Mouse (Mus musculus) midbrain, embryonic 14.5 days (tissue): Measurements from ENCODE around the gene Cers5. TPM values are rescaled to one million over a fixed set of nuclear protein-coding genes. Genes with fewer than 3 reads are reported as not detected.

Experiments
- ATAC-seq: fragments of 200-750 bp; cut with Nextera tagmentation; 2 replicates; pipeline ENCODE4 v1.8.0; 2017; ENCODE audit warnings: moderate number of reproducible peaks, moderate library complexity; ENCODE audit not compliant: low FRiP score, low TSS enrichment
- DNase-seq: peaks from one replicate; pipeline ENCODE4 v3.0.0-alpha.2; 2015
- H3K27ac ChIP-seq: fragments of 300-500 bp; sonication (generic); replicated peaks from 2 replicates; pipeline ENCODE4 v1.5.1; 2014; ENCODE audit warnings: mild to moderate bottlenecking, low read depth, low read length, moderate library complexity
- H3K27me3 ChIP-seq: fragments of 300-500 bp; sonication (generic); 2 replicates; pipeline ENCODE4 v1.6.1; 2014; ENCODE audit warnings: low read length, control low read depth, mixed read lengths; ENCODE audit not compliant: control insufficient read depth, insufficient read depth
- H3K36me3 ChIP-seq: fragments of 300-500 bp; sonication (generic); 2 replicates; pipeline ENCODE4 v1.6.1; 2014; ENCODE audit warnings: low read length, control low read depth; ENCODE audit not compliant: control insufficient read depth, insufficient read depth
- H3K4me1 ChIP-seq: fragments of 300-500 bp; sonication (generic); 2 replicates; pipeline ENCODE4 v1.6.1; 2014; ENCODE audit warnings: mild to moderate bottlenecking, antibody characterized with exemption, low read length, control low read depth; ENCODE audit not compliant: control insufficient read depth, insufficient read depth
- H3K4me2 ChIP-seq: fragments of 300-500 bp; sonication (generic); 2 replicates; pipeline ENCODE4 v1.6.1; 2014; ENCODE audit warnings: mild to moderate bottlenecking, low read length, moderate library complexity
- H3K4me3 ChIP-seq: fragments of 300-500 bp; sonication (generic); replicated peaks from 2 replicates; pipeline ENCODE4 v1.5.1; 2014; ENCODE audit warnings: low read depth, low read length
- H3K9ac ChIP-seq: fragments of 300-500 bp; sonication (generic); replicated peaks from 2 replicates; pipeline ENCODE4 v1.6.1; 2014; ENCODE audit warnings: mild to moderate bottlenecking, low read length, moderate library complexity
- H3K9me3 ChIP-seq: fragments of 300-500 bp; sonication (generic); 2 replicates; pipeline ENCODE4 v1.6.1; 2016; ENCODE audit warnings: low read length, control low read depth, mixed read lengths; ENCODE audit not compliant: control insufficient read depth
- WGBS: fragments of 180-500 bp; shearing (Covaris S2); extraction: QIAGEN DNeasy Blood & Tissue Kit; methylation state at CpG from one replicate; pipeline ENCODE4 v1.1.7; 2014; 5-methylcytosine and 5-hydroxymethylcytosine counted together
- polyA plus RNA-seq: library from polyadenylated mRNA; unstranded; fragments of >200 nt; fragmentation: Nextera tagmentation; extraction: Ambion mirVana; gene quantifications from 2 replicates; pipeline ENCODE4 v1.2.1, GENCODE M21; 2014

Gene Cers5
- polyA plus RNA-seq, 1 experiment from 2014 or later: 70.9 TPM

- ATAC-seq (peak; percentile 80), DNase-seq (peak; percentile 87)
- peak overlapping the region; percentile 92 for H3K27ac ChIP-seq
- H3K4me2 ChIP-seq: peak overlapping the region; percentile 75
- no peaks in the 10 kb centered on the region for H3K36me3 ChIP-seq
- peak overlapping the region; percentile 80 for H3K4me3 ChIP-seq
- peak overlapping the region; percentile 91 for H3K9ac ChIP-seq
- H3K4me1 ChIP-seq: peaks cover 11% of the 10 kb centered on the region; the same call in 1 of the 2 replicates
- WGBS: 0% methylated on average over 41 of the region's 41 CpGs
- H3K9me3 ChIP-seq: no peaks in the 10 kb centered on the region
- no peaks in the 10 kb centered on the region for H3K27me3 ChIP-seq
Observed at GRCm38 (mm10) chr15:99772277-99772880, 306 bp downstream of the Cers5 start.

DNA sequence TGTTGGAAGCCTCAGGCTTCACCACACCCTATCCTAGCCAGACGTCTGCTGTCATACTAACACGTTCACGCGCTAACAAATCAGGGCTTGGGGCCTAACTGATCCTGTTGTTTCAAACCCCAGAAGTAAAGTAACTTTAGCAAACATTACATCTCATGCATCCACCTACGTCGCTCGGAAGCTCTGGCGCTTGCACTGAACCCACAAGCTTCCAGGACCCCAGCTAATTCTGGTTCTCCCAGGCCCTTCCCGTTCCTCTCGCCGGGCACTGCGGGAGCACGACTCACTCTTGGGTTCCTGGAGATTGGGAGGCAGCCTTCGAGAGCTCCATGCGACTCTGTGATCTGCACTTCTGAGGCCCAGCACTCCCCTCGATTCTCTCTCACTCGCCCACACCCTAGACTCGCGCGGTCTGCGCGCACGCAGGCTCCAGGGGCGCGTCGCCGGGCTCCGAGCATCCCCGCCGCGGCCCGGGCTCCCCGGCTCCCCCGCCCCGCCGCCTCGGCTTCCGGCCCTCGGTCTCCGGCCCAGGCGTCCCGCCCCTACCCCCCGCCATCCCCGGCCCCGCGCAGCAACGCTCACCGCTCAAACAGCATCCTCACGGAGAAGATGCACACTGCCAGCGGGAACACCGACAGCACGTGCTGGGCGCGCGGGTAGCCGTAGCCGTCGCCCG lies 946 bp downstream of the Cers5 start:
- DNase-seq (peak; percentile 72), ATAC-seq (peak; percentile 79; the same call in 1 of the 2 replicates)
- WGBS: under 1% methylated on average over 58 of the region's 59 CpGs
- no peaks in the 10 kb centered on the region for H3K36me3 ChIP-seq
- H3K27me3 ChIP-seq: no peaks in the 10 kb centered on the region
- H3K4me2 ChIP-seq: peak overlapping the region; percentile 75
- peaks cover 11% of the 10 kb centered on the region; the same call in 1 of the 2 replicates for H3K4me1 ChIP-seq
- peak overlapping the region; percentile 91 for H3K9ac ChIP-seq
- H3K9me3 ChIP-seq: no peaks in the 10 kb centered on the region
- peak overlapping the region; percentile 80 for H3K4me3 ChIP-seq
- peak overlapping the region; percentile 92 for H3K27ac ChIP-seq

DNA sequence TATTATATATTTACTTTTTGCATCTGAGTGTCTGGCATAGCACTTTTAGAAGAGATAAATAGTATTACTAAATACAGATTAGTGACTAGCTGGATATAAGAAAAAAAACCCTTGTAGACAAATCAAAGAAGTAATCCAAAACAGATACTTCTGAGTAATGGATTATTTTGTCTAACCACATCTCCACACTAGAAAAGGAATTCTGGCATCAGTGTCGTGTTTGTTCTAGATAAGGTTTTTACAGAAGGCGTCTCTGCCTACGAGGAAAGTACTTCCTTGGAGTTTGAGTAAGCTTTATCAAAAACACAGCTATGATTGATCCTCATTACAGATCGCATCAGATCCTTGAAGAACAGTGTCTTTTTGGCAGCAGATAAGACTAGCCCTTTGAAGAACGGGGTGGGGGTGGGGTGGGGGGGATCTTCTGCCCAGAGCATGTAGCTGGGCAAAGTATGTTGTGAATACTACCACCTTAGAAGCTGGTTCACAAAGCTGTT lies 1.6 kb downstream of the Cers5 start:
- Histone ChIP-seq H3K9ac (peak overlapping the region; percentile 91), H3K4me1 (peaks cover 11% of the 10 kb centered on the region; the same call in 1 of the 2 replicates), H3K4me3 (peak overlapping the region; percentile 80), H3K4me2 (peak overlapping the region; percentile 75), H3K27me3 (no peaks in the 10 kb centered on the region), H3K27ac (peak overlapping the region; percentile 92; the same call in 1 of the 2 replicates), H3K9me3 (no peaks in the 10 kb centered on the region), H3K36me3 (no peaks in the 10 kb centered on the region)
- DNase-seq (no peak), ATAC-seq (no peak)
- 33% methylated on average over 5 of the region's 5 CpGs for WGBS

GRCm38 (mm10) chr15:99768761-99769160 lies 3.9 kb downstream of the Cers5 start:
- H3K4me1 ChIP-seq: peaks cover 11% of the 10 kb centered on the region; the same call in 1 of the 2 replicates
- ATAC-seq: no peak
- H3K27me3 ChIP-seq: no peaks in the 10 kb centered on the region
- DNase-seq: no peak
- no peak overlapping the region for H3K9ac ChIP-seq
- no peaks in the 10 kb centered on the region for H3K9me3 ChIP-seq
- no peak overlapping the region for H3K4me2 ChIP-seq
- H3K27ac ChIP-seq: no peak overlapping the region
- H3K36me3 ChIP-seq: no peaks in the 10 kb centered on the region
- 93% methylated on average over 1 of the region's 1 CpGs for WGBS
- H3K4me3 ChIP-seq: no peak overlapping the region

- WGBS: 95% methylated on average over 4 of the region's 4 CpGs
- ATAC-seq (no peak), DNase-seq (no peak)
- H3K4me3 ChIP-seq: no peak overlapping the region
- no peaks in the 10 kb centered on the region for H3K9me3 ChIP-seq
- no peak overlapping the region for H3K9ac ChIP-seq
- no peaks in the 10 kb centered on the region for H3K27me3 ChIP-seq
- H3K4me1 ChIP-seq: peaks cover 11% of the 10 kb centered on the region; the same call in 1 of the 2 replicates
- no peak overlapping the region for H3K4me2 ChIP-seq
- H3K27ac ChIP-seq: no peak overlapping the region
- no peaks in the 10 kb centered on the region for H3K36me3 ChIP-seq
Observed at GRCm38 (mm10) chr15:99767467-99767866, 5.2 kb downstream of the Cers5 start.

DNA sequence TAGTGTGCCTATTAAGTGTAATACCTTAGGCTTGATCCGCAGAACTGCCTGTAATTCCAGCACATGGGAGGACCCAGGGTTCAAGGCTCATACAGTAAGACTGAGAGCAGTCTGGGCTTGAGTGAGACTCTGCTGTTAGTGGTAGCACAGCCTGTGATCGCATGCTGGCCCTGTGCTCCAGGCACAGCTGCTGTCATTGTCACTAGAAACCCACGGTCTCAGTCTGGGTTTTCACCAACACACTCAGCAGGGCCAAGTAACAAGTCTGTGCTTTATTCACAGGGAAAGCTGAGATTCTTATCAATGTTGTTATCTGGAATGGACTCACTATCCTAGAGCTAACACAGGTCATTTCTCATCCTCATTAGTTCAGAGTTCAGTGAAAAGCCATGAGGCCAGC lies 18.5 kb downstream of the Cers5 start:
- Histone ChIP-seq H3K4me3 (no peak overlapping the region), H3K4me2 (no peak overlapping the region), H3K9me3 (no peaks in the 10 kb centered on the region), H3K27ac (no peak overlapping the region), H3K4me1 (0 out of 2 replicates have a peak, but pooled peaks cover 4% of the 10 kb centered on the region), H3K9ac (no peak overlapping the region), H3K27me3 (no peaks in the 10 kb centered on the region), H3K36me3 (peaks cover under 1% of the 10 kb centered on the region; the same call in 1 of the 2 replicates)
- WGBS: 83% methylated on average over 3 of the region's 3 CpGs
- no peak for DNase-seq
- no peak for ATAC-seq

DNA sequence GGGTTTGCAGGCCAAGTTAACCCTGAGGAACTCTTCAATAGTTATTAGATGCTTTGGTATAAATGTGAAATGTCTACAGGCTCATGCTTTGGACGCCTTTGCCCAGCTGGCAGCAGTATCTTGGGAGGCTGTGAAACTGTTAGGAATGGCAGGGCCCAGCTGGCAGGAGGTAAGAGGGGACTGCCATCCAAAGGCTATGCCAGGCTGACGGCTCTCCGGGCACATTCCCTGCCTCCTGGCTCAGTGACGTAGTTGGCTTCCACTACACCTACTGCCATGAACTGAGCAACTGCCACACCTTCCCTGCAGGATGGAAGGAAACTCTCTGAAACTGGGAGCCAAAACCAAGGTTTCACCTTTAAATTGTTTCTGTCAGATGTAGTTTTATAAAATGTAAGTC lies 32.5 kb downstream of the Cers5 start:
- WGBS: 96% methylated on average over 4 of the region's 4 CpGs
- Histone ChIP-seq H3K9me3 (no peaks in the 10 kb centered on the region), H3K4me3 (no peak overlapping the region), H3K9ac (no peak overlapping the region), H3K36me3 (peaks cover 74% of the 10 kb centered on the region), H3K27me3 (no peaks in the 10 kb centered on the region), H3K4me2 (no peak overlapping the region), H3K27ac (no peak overlapping the region), H3K4me1 (no peaks in the 10 kb centered on the region)
- DNase-seq: no peak
- ATAC-seq: no peak

DNA sequence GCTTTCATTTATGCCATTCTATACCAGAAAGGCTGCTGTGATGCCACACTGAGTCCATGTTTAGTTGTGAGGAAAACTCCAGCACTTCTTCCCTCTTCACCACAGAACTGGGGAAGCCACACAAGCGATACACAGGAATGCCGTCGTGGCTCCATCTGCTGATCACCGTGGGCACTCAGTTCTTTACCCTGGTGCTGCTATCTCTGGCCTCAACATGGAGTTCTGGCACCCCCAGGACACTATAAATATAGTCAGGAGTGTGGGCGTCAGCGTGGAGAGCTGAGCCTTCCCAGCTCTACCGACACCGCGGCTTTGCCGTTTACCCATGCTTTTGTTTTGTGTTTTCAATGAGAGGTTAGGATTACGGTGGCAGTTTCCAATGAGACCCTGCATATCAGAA lies 36.0 kb downstream of the Cers5 start:
- Histone ChIP-seq H3K4me3 (no peak overlapping the region), H3K4me1 (no peaks in the 10 kb centered on the region), H3K27me3 (no peaks in the 10 kb centered on the region), H3K4me2 (no peak overlapping the region), H3K9ac (no peak overlapping the region), H3K36me3 (peaks cover 74% of the 10 kb centered on the region), H3K9me3 (no peaks in the 10 kb centered on the region), H3K27ac (no peak overlapping the region)
- ATAC-seq (no peak), DNase-seq (no peak)
- 91% methylated on average over 11 of the region's 11 CpGs for WGBS
